Mouse (Mus musculus) left cerebral cortex, postnatal 36 days (tissue): ENCODE results near the gene Nifk. TPM values are rescaled to one million over a fixed set of nuclear protein-coding genes. Genes with fewer than 3 reads are reported as not detected.

Experiments used
- DNase-seq, 2 experiments: peaks; one replicate each; pipeline ENCODE4 v3.0.0; 2021 to 2022; ENCODE audit warnings: low spot score in 2 of 2, mixed read lengths in 1 of 2
- intact Hi-C: fragments of 180-260 bp; cut with DNase I; formaldehyde crosslinking; loops from one replicate; pipeline ENCODE4 v1.15.1; 2025
- total RNA-seq, 2 experiments: library from RNA; stranded (reverse); gene quantifications; 2 replicates each; pipeline ENCODE4 v1.2.3; 2021

Nifk gene
- total RNA-seq, 2 experiments from 2014 or later, result 19.5 to 19.6 TPM

DNA sequence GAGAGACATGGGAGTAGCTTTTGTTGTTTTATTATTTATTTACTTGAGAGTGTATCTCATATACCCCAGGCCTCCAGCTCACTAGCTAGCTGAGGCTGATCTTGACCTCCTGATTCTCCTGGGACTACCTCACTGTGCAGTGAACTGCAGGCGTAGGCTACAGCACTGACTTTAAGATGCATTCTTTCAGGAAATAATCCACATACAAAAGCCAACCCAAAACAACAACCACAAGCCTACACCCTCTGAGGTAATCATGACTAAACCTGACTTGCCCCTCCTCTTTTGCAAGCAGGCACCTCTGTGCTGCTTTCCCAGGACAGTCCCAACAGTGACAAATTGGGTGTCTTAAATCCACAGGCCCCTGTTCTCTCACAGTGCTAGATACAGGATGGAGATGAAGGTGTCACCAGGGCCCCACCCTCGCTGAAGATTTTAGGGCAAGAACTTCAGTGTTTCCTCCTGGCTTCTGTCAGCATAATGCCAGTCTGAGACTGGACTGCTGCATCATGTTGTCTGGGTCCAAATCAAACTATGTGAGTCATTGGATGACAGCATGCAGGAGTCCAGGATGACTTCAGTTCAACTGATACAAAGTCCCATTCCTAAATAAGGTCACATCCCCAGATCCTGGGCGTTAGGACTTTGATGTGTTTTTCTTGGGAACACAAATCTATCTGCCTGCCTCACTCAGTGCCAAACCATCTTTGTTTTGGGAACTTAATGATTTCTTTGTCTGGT lies 47.3 kb downstream of the Nifk start:
- intact Hi-C loops, result no loop called here
- no peak for DNase-seq

DNA sequence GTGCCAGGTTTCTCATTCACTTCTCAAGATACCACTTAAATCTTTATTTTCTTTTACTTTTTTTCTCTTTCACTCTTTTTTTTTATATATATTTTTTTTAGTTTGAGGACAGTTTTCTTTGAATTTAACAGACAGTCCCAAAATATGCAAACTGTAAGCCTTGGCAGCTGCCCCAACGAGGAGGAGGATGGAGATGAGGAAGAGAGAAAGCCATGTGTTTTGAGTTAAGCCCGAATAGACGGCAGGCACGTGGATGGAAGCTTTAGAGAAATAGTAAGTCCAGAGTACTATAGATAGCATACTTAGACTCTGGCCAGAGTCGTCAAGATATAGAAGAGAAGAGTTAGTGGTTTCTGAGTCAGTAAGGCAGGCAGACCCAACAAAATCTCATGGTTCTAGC lies 56.1 kb downstream of the Nifk start:
- intact Hi-C loops, result no loop called here
- DNase-seq, result no peak

DNA sequence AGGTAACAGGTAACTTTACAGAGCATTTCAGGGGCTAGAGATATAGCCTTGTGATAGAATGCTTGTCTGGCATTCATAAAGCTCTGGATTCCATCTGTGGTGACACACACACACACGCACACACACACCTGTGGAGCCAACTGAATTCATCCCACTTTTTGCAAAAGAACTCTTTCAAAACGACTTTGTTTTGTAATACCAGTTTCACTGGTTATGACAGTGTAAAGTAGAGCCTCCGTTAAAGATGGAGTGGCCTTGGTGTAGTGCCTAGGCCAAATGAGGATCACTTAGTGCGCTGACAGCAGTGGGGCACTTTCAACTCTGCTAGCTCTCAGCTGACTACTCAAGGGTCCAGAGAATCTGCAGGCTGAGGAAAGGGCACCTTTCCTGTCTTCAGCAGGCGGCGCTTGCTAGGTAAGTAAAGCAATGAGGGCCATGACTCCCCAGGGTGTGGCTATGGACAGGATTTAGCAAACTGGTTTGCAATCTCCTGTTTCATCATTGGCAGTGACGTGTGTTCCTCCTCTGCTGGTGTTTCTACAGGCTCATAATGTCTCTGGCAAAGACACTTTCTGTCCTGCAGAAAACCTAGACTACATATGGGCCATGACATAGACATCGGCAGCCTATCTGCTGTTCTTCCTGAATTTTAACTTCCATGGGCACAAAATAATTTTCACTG lies 58.6 kb downstream of the Nifk start:
- DNase-seq, result no peak
- intact Hi-C loops, result no loop called here

Other genes starting within 250 kb of the Nifk start
- not detected for gene Gm29106, start 145.3 kb upstream of the Nifk start, total RNA-seq
- 100 to 1,000 TPM; 100 to 105 TPM for gene Tsn, start 10.1 kb upstream of the Nifk start, total RNA-seq
- gene Clasp1, start 67.2 kb downstream of the Nifk start, total RNA-seq, result 100 to 1,000 TPM; 104 to 125 TPM